Mouse (Mus musculus): ENCODE measurements at regions not wholly inside any gene's neighbourhood (a gene's known extent, or its start where the extent isn't known, plus 50 kb on each side); places are given as distances from the start of the nearest gene placed in this dataset.
A peak's percentile ranks its signal among the peaks of the same experiment; 100 is the strongest.

GRCm38 (mm10) chr1:88605616-88606190 is 95.8 kb upstream of the Glrp1 start:
- WGBS: 65% methylated on average over 14 of the region's 14 CpGs
- ATAC-seq: no peak
- H3K4me2 ChIP-seq (ENCODE audit: low read depth): no peak overlapping the region
- no peak overlapping the region for H3K9ac ChIP-seq
- no peak for DNase-seq
- H3K36me3 ChIP-seq (ENCODE audit: insufficient read depth): no peaks in the 10 kb centered on the region
- no peak overlapping the region for H3K4me3 ChIP-seq (ENCODE audit: low read depth, low read length)
- H3K27me3 ChIP-seq (ENCODE audit: insufficient read depth, low read length): no peaks in the 10 kb centered on the region
- no peaks in the 10 kb centered on the region for H3K9me3 ChIP-seq (ENCODE audit: low read length)
- H3K27ac ChIP-seq (ENCODE audit: low read depth, low read length): no peak overlapping the region
- no peaks in the 10 kb centered on the region for H3K4me1 ChIP-seq (ENCODE audit: insufficient read depth)
- TF ChIP-seq CTCF (IDR thresholded peaks at IDR 0.05; ENCODE audit: low read depth): no peak

GRCm38 (mm10) chr1:88602241-88602640 is 92.4 kb upstream of the Glrp1 start:
- H3K4me3 ChIP-seq (ENCODE audit: low read depth, low read length): no peak overlapping the region
- H3K4me2 ChIP-seq (ENCODE audit: low read depth): no peak overlapping the region
- 74% methylated on average over 3 of the region's 3 CpGs for WGBS
- TF ChIP-seq CTCF (IDR thresholded peaks at IDR 0.05; ENCODE audit: low read depth): no peak
- no peak overlapping the region for H3K27ac ChIP-seq (ENCODE audit: low read depth, low read length)
- DNase-seq (no peak), ATAC-seq (no peak)
- H3K9me3 ChIP-seq (ENCODE audit: low read length): no peaks in the 10 kb centered on the region
- no peaks in the 10 kb centered on the region for H3K27me3 ChIP-seq (ENCODE audit: insufficient read depth, low read length)
- H3K9ac ChIP-seq: no peak overlapping the region
- H3K4me1 ChIP-seq (ENCODE audit: insufficient read depth): no peaks in the 10 kb centered on the region
- H3K36me3 ChIP-seq (ENCODE audit: insufficient read depth): no peaks in the 10 kb centered on the region

DNA sequence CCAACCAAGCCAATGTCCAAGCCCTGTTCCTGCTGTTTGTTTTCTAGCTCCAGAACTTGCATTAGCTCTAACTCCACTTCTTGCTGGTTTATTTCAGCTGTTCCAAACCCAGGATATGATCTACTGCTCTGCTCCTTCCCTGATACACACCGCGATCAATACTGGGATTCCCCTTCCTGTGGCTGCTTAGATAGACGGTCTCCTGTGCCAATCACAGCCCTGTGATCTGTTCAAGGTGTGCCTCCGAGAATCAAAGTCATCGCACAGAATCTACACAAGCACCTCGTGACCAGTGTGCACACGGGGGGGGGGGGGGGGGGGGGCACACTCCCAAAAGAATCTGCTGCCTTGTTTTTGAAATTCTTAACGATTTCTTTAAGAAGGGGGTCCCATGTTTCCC is 91.9 kb upstream of the Glrp1 start:
- ATAC-seq (no peak), DNase-seq (no peak)
- Histone ChIP-seq H3K27me3 (ENCODE audit: insufficient read depth, low read length) (no peaks in the 10 kb centered on the region), H3K9ac (no peak overlapping the region), H3K4me2 (ENCODE audit: low read depth) (no peak overlapping the region), H3K4me1 (ENCODE audit: insufficient read depth) (no peaks in the 10 kb centered on the region), H3K4me3 (ENCODE audit: low read depth, low read length) (no peak overlapping the region), H3K27ac (ENCODE audit: low read depth, low read length) (no peak overlapping the region), H3K36me3 (ENCODE audit: insufficient read depth) (no peaks in the 10 kb centered on the region), H3K9me3 (ENCODE audit: low read length) (no peaks in the 10 kb centered on the region)
- WGBS: 76% methylated on average over 8 of the region's 8 CpGs
- no peak for TF ChIP-seq CTCF (IDR thresholded peaks at IDR 0.05; ENCODE audit: low read depth)

GRCm38 (mm10) chr1:88600145-88600544 is 90.3 kb upstream of the Glrp1 start:
- no peaks in the 10 kb centered on the region for H3K27me3 ChIP-seq (ENCODE audit: insufficient read depth, low read length)
- ATAC-seq (no peak), DNase-seq (no peak)
- no peak for TF ChIP-seq CTCF (IDR thresholded peaks at IDR 0.05; ENCODE audit: low read depth)
- H3K9me3 ChIP-seq (ENCODE audit: low read length): no peaks in the 10 kb centered on the region
- no peaks in the 10 kb centered on the region for H3K4me1 ChIP-seq (ENCODE audit: insufficient read depth)
- no peaks in the 10 kb centered on the region for H3K36me3 ChIP-seq (ENCODE audit: insufficient read depth)
- WGBS: 95% methylated on average over 1 of the region's 1 CpGs
- no peak overlapping the region for H3K9ac ChIP-seq
- H3K4me2 ChIP-seq (ENCODE audit: low read depth): no peak overlapping the region
- no peak overlapping the region for H3K27ac ChIP-seq (ENCODE audit: low read depth, low read length)
- no peak overlapping the region for H3K4me3 ChIP-seq (ENCODE audit: low read depth, low read length)

GRCm38 (mm10) chr1:88594484-88595254 is 84.8 kb upstream of the Glrp1 start:
- Histone ChIP-seq H3K36me3 (ENCODE audit: insufficient read depth) (no peaks in the 10 kb centered on the region), H3K27ac (ENCODE audit: low read depth, low read length) (peak overlapping the region; percentile 59), H3K27me3 (ENCODE audit: insufficient read depth, low read length) (no peaks in the 10 kb centered on the region), H3K4me2 (ENCODE audit: low read depth) (no peak overlapping the region), H3K9ac (no peak overlapping the region), H3K4me1 (ENCODE audit: insufficient read depth) (peaks cover 15% of the 10 kb centered on the region), H3K9me3 (ENCODE audit: low read length) (no peaks in the 10 kb centered on the region), H3K4me3 (ENCODE audit: low read depth, low read length) (no peak overlapping the region)
- DNase-seq (peak; percentile 80), ATAC-seq (peak; percentile 84)
- 14% methylated on average over 9 of the region's 9 CpGs for WGBS
- no peak for TF ChIP-seq CTCF (IDR thresholded peaks at IDR 0.05; ENCODE audit: low read depth)

DNA sequence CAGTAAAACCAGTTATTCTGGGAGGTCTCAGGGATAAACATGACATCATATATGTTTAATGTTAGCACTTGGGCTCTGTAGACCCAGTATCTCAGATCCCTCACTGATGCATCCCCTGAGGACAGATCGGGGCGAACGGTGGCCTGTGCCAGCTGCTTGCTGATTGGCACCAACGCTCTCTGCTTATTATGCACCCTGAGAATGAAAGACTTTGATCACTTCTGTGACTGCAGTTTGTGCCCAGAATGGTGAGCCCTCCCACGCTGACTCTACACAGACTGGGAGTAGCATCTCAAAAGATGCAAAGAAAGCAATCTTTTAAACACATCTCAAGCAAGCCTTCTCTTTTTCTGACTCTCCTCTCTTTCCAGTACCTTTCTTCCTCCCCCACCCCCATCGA is 82.2 kb upstream of the Glrp1 start:
- H3K36me3 ChIP-seq (ENCODE audit: insufficient read depth): no peaks in the 10 kb centered on the region
- no peaks in the 10 kb centered on the region for H3K9me3 ChIP-seq (ENCODE audit: low read length)
- H3K27ac ChIP-seq (ENCODE audit: low read depth, low read length): no peak overlapping the region
- TF ChIP-seq CTCF (IDR thresholded peaks at IDR 0.05; ENCODE audit: low read depth): no peak
- WGBS: 29% methylated on average over 6 of the region's 6 CpGs
- no peak overlapping the region for H3K4me3 ChIP-seq (ENCODE audit: low read depth, low read length)
- H3K4me2 ChIP-seq (ENCODE audit: low read depth): no peak overlapping the region
- ATAC-seq (peak; percentile 58), DNase-seq (peak; percentile 41)
- peaks cover 15% of the 10 kb centered on the region for H3K4me1 ChIP-seq (ENCODE audit: insufficient read depth)
- no peaks in the 10 kb centered on the region for H3K27me3 ChIP-seq (ENCODE audit: insufficient read depth, low read length)
- no peak overlapping the region for H3K9ac ChIP-seq

DNA sequence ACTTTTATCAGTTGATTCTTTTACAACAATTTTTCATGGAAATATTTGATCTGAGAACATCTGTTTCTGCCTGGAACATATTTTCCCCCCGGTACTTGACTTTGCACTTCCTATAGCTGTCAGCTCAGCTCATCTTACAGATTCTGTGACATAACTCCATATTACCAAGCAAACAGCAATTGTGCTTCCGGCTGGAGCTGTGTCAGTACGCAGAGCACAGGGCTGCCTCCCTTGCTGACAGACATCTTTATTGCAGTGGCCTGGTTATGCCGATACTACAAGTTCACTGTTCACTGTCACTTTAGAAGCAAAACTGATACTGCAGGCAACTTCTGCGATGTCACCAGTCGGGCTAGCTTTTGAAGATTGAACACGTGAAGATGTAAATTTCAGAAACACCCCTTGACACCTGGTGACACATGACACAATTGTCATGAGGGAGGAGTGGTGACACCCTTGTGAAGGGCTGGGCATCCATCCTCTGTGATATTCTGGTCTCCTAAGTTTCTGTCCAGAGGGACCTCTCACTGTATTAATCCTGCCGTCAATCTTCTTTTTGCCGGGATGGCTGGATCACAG is 81.0 kb upstream of the Glrp1 start:
- Histone ChIP-seq H3K4me1 (ENCODE audit: insufficient read depth) (peaks cover 15% of the 10 kb centered on the region), H3K4me3 (ENCODE audit: low read depth, low read length) (no peak overlapping the region), H3K4me2 (ENCODE audit: low read depth) (no peak overlapping the region), H3K27ac (ENCODE audit: low read depth, low read length) (no peak overlapping the region), H3K9ac (no peak overlapping the region), H3K27me3 (ENCODE audit: insufficient read depth, low read length) (no peaks in the 10 kb centered on the region), H3K36me3 (ENCODE audit: insufficient read depth) (no peaks in the 10 kb centered on the region), H3K9me3 (ENCODE audit: low read length) (no peaks in the 10 kb centered on the region)
- DNase-seq (no peak), ATAC-seq (no peak)
- WGBS: 68% methylated on average over 9 of the region's 9 CpGs
- TF ChIP-seq CTCF (IDR thresholded peaks at IDR 0.05; ENCODE audit: low read depth): no peak

Measured in forebrain, postnatal 0 days (tissue).